Mouse (Mus musculus) forebrain, embryonic 16.5 days (tissue): ENCODE measurements at regions not wholly inside any gene's neighbourhood (a gene's known extent, or its start where the extent isn't known, plus 50 kb on each side); places are given as distances from the start of the nearest gene placed in this dataset.

Experiments used
- ATAC-seq: fragments of 200-750 bp; cut with Nextera tagmentation; 2 replicates; pipeline ENCODE4 v1.8.0; 2017; ENCODE audit warnings: mild to moderate bottlenecking, moderate library complexity
- H3K27ac ChIP-seq: fragments of 300-500 bp; sonication (generic); 2 replicates; pipeline ENCODE4 v1.5.1; 2014; ENCODE audit warnings: low read length, control low read depth
- H3K27me3 ChIP-seq: fragments of 300-500 bp; sonication (generic); replicated peaks from 2 replicates; pipeline ENCODE4 v1.6.1; 2014; ENCODE audit warnings: low read length; ENCODE audit not compliant: control insufficient read depth, insufficient read depth
- H3K36me3 ChIP-seq: fragments of 300-500 bp; sonication (generic); 2 replicates; pipeline ENCODE4 v1.6.1; 2014; ENCODE audit not compliant: control insufficient read depth, insufficient read depth
- H3K4me1 ChIP-seq: fragments of 300-500 bp; sonication (generic); replicated peaks from 2 replicates; pipeline ENCODE4 v1.6.1; 2014; ENCODE audit warnings: low read length; ENCODE audit not compliant: control insufficient read depth, insufficient read depth
- H3K4me2 ChIP-seq: fragments of 300-500 bp; sonication (generic); 2 replicates; pipeline ENCODE4 v1.6.1; 2014; ENCODE audit warnings: mild to moderate bottlenecking, low read length, control low read depth
- H3K4me3 ChIP-seq: fragments of 300-500 bp; sonication (generic); replicated peaks from 2 replicates; pipeline ENCODE4 v1.5.1; 2014; ENCODE audit warnings: mild to moderate bottlenecking, low read length, control low read depth
- H3K9ac ChIP-seq: fragments of 300-500 bp; sonication (generic); replicated peaks from 2 replicates; pipeline ENCODE4 v1.6.1; 2014; ENCODE audit warnings: low read depth, low read length, control low read depth
- H3K9me3 ChIP-seq: fragments of 300-500 bp; sonication (generic); 2 replicates; pipeline ENCODE4 v1.6.1; 2016; ENCODE audit warnings: low read length; ENCODE audit not compliant: control insufficient read depth
- WGBS: fragments of 180-500 bp; shearing (Covaris S2); extraction: QIAGEN DNeasy Blood & Tissue Kit; methylation state at CpG from one replicate; pipeline ENCODE4 v1.1.7; 2014; 5-methylcytosine and 5-hydroxymethylcytosine counted together

GRCm38 (mm10) chr13:31330731-31331130 is 225.2 kb upstream of the Foxq1 start:
- H3K9me3 ChIP-seq: no peaks in the 10 kb centered on the region
- H3K4me3 ChIP-seq: no peak overlapping the region
- ATAC-seq: no peak
- H3K4me1 ChIP-seq: no peaks in the 10 kb centered on the region
- H3K27ac ChIP-seq: no peak overlapping the region
- no peak overlapping the region for H3K9ac ChIP-seq
- no peaks in the 10 kb centered on the region for H3K27me3 ChIP-seq
- 78% methylated on average over 5 of the region's 5 CpGs for WGBS
- H3K36me3 ChIP-seq: no peaks in the 10 kb centered on the region
- no peak overlapping the region for H3K4me2 ChIP-seq

DNA sequence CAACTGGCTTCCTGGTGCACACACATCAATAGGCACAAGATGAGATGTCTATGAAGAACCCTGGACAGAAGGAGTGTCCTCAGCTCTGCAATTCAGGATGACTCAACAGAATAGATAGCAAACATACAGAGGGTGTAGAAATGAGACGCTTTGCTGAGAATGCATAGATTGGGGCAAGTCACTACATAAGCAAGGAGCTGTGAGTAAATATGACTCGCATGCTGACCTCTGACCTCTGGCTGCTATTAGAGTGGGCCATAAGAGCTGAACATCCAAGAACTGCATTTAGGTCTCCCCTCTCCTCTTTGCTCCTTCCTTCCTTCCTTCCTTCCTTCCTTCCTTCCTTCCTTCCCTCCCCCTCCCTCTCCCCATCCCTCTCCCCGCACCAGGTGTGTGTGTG is 221.0 kb upstream of the Foxq1 start:
- ATAC-seq: no peak
- 89% methylated on average over 3 of the region's 3 CpGs for WGBS
- Histone ChIP-seq H3K9me3 (no peaks in the 10 kb centered on the region), H3K4me3 (no peak overlapping the region), H3K4me1 (no peaks in the 10 kb centered on the region), H3K36me3 (no peaks in the 10 kb centered on the region), H3K4me2 (no peak overlapping the region), H3K9ac (no peak overlapping the region), H3K27ac (no peak overlapping the region), H3K27me3 (no peaks in the 10 kb centered on the region)

DNA sequence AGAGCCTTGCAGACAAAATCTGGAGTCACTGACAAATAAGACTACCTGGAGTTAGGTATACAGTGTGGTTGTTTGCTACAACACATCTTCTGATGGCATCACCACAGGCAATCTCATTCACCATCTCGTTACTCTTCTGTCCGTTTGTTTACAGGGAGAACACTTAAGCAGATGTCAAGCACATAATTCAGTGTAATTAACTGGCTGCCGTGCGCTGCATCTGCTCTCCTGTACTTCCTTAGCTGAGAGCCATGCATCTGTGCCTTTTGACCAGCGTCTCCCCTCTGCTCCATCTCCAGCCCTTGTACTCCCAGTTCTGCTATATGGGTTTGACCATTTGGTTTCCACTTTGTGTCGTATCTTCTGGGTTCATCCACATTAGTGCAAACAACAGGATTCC is 218.3 kb upstream of the Foxq1 start:
- Histone ChIP-seq H3K27me3 (no peaks in the 10 kb centered on the region), H3K9ac (no peak overlapping the region), H3K36me3 (no peaks in the 10 kb centered on the region), H3K4me2 (no peak overlapping the region), H3K4me3 (no peak overlapping the region), H3K27ac (no peak overlapping the region), H3K9me3 (no peaks in the 10 kb centered on the region), H3K4me1 (no peaks in the 10 kb centered on the region)
- 38% methylated on average over 6 of the region's 6 CpGs for WGBS
- no peak for ATAC-seq

DNA sequence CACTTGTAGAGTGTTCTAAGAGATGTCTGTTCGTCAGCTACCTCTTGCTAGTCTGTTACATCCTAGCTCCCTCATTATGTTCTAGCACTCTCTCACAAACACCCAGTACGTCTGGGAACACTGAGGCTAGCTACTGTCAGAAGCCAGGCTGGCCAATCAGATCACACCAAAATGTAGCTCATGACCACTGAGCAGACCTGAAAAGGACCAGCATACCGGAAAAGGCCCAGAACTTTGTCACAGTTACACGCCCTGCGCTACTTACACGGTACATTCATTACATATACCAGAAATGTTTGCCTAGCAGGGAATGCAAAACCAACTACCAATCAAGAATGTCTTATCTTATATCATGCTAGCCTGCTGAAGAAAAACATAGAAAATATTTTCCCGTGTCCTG is 216.5 kb upstream of the Foxq1 start:
- Histone ChIP-seq H3K27me3 (no peaks in the 10 kb centered on the region), H3K9me3 (no peaks in the 10 kb centered on the region), H3K4me1 (no peaks in the 10 kb centered on the region), H3K27ac (no peak overlapping the region), H3K4me3 (no peak overlapping the region), H3K4me2 (no peak overlapping the region), H3K36me3 (no peaks in the 10 kb centered on the region), H3K9ac (no peak overlapping the region)
- no peak for ATAC-seq
- 90% methylated on average over 7 of the region's 7 CpGs for WGBS

- Histone ChIP-seq H3K27ac (no peak overlapping the region), H3K4me2 (no peak overlapping the region), H3K27me3 (no peaks in the 10 kb centered on the region), H3K4me1 (no peaks in the 10 kb centered on the region), H3K9me3 (no peaks in the 10 kb centered on the region), H3K9ac (no peak overlapping the region), H3K4me3 (no peak overlapping the region), H3K36me3 (no peaks in the 10 kb centered on the region)
- 84% methylated on average over 2 of the region's 2 CpGs for WGBS
- ATAC-seq: no peak
Measured at GRCm38 (mm10) chr13:31339901-31340300, 216.0 kb upstream of the Foxq1 start.

- Histone ChIP-seq H3K4me1 (no peaks in the 10 kb centered on the region), H3K27ac (no peak overlapping the region), H3K9ac (no peak overlapping the region), H3K4me2 (no peak overlapping the region), H3K9me3 (no peaks in the 10 kb centered on the region), H3K36me3 (no peaks in the 10 kb centered on the region), H3K4me3 (no peak overlapping the region), H3K27me3 (no peaks in the 10 kb centered on the region)
- 71% methylated on average over 7 of the region's 7 CpGs for WGBS
- ATAC-seq: no peak
Measured at GRCm38 (mm10) chr13:31340363-31340948, 215.5 kb upstream of the Foxq1 start.

DNA sequence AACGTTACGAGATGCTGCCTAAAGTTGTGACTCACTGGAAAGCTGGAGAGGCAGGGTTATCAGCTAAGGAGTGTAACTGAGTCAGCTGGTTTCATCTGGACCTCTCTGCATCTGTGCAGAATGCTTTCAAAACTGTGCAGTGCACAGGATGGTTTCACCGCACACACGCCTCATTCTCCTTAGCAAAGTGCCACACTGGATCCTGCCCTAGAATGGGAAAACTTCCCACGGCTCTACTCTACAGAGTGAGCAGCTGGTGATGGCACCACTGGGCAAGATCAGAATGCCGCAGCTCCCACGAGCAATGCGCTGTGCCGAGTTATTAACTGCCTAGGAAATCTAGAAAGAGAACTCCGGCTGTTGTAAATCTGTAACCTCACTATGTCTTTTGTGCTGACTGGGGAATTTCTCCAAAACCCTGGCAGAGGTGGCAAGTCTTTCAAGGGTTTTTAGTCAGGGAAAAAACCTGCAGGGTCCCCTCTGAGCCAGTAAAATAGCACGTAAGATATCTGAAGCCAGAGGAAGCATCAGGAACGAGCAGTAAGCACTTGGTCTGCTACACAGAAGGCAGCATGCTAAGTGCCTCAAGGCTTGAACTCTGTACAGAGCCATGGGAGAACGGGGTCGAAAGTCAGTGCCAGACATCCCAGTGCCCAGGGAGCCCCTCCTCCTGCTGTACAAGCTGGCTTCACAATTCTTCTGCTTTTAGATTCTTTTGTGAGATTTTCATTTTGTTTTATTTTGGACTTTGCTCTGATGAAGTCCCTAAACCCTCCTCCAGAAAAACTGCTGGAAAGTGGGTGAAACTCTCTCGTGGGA is 214.4 kb upstream of the Foxq1 start:
- Histone ChIP-seq H3K9ac (no peak overlapping the region), H3K4me3 (no peak overlapping the region), H3K4me1 (no peaks in the 10 kb centered on the region), H3K27ac (no peak overlapping the region), H3K36me3 (no peaks in the 10 kb centered on the region), H3K4me2 (no peak overlapping the region), H3K27me3 (no peaks in the 10 kb centered on the region), H3K9me3 (no peaks in the 10 kb centered on the region)
- ATAC-seq: no peak
- WGBS: 83% methylated on average over 15 of the region's 15 CpGs

- WGBS: 54% methylated on average over 1 of the region's 1 CpGs
- Histone ChIP-seq H3K27me3 (no peaks in the 10 kb centered on the region), H3K4me1 (no peaks in the 10 kb centered on the region), H3K36me3 (no peaks in the 10 kb centered on the region), H3K4me2 (no peak overlapping the region), H3K9me3 (no peaks in the 10 kb centered on the region), H3K4me3 (no peak overlapping the region), H3K9ac (no peak overlapping the region), H3K27ac (no peak overlapping the region)
- ATAC-seq: no peak
Measured at GRCm38 (mm10) chr13:31346205-31346604, 209.7 kb upstream of the Foxq1 start.

- WGBS: 90% methylated on average over 2 of the region's 2 CpGs
- Histone ChIP-seq H3K27ac (no peak overlapping the region), H3K4me2 (no peak overlapping the region), H3K9me3 (no peaks in the 10 kb centered on the region), H3K4me1 (no peaks in the 10 kb centered on the region), H3K27me3 (no peaks in the 10 kb centered on the region), H3K4me3 (no peak overlapping the region), H3K36me3 (no peaks in the 10 kb centered on the region), H3K9ac (no peak overlapping the region)
- ATAC-seq: no peak
Measured at GRCm38 (mm10) chr13:31347000-31347399, 208.9 kb upstream of the Foxq1 start.
